Mouse (Mus musculus): ENCODE data around the gene Dkkl1.
"Not testable (repeated sequence)": the region's sequence is repeated elsewhere in the genome, so short reads cannot be mapped to it uniquely, and the experiment has no call there.

Gene Dkkl1

GRCm38 (mm10) chr7:45211851-45212251 lies at the start of gene Dkkl1:
Dkkl1 (minus strand) TSS chr7:45212147.
- DNase-seq (ENCODE audit: low spot score in 2 of 2), result no peak

- DNase-seq (ENCODE audit: low spot score in 2 of 2), result no peak
Measured at GRCm38 (mm10) chr7:45259281-45259680, 47.3 kb upstream of the Dkkl1 start.

DNA sequence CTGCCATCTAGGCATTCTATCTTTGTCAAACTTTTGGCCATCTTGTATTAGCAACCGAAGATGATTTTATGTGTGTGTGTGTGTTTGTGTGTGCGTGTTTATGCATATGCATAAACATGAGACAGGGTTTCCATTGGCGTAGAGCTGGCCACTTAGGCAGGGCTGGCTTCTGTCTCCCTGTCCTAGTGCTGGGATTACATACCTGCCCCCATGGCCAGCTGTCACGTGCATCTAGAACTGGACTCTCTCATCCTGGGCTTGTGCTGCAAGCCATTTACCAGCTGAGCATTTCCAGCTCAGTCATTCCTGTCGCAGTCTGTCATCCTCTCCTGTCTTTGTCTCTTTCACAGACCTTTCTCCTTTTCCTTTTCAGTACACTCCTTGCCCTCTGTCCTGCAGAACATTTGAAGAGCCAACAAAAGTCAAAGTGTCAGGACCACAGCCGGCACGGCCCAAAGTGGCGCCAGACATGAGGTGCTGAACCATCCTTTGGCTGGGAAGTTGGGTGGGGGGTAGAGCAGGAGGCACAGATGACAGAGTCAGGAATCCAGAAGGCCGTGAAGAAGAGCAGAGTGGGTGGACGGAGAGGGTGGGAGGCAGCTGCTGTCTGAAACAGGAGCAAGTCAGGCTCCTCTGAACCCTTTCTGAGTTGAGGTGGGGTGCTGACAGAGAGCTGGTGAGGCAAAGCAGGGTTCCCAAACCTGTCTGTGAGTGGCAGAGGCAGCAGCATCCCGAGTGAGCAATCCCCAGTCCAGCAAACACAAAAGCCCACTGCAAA lies 45.3 kb upstream of the Dkkl1 start:
- peak in 1 of 2 experiments; percentile 57 for DNase-seq (ENCODE audit: low spot score in 2 of 2)

DNA sequence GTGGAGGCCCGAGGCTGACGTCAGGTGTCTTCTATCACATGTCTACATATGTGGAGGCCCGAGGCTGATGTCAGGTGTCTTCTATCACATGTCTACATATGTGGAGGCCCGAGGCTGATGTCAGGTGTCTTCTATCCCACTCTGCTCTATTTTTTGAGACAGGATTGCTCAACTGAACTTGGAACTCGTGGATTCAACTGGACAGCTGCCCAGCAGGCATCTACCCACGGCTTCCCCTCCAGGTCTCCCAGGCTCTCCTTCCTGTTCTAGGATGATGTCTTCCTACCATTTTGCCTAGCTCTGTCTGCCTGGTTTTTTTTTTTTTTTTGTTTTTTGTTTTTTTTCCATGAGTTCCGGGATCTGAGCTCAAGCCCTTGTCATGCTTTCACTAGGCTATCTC lies 43.9 kb upstream of the Dkkl1 start:
- DNase-seq (ENCODE audit: low spot score in 2 of 2), result not testable (repeated sequence)

- no peak for DNase-seq (ENCODE audit: low spot score in 2 of 2)
Measured at GRCm38 (mm10) chr7:45253806-45254205, 41.9 kb upstream of the Dkkl1 start.

- no peak for DNase-seq (ENCODE audit: low spot score in 2 of 2)
Measured at GRCm38 (mm10) chr7:45247666-45248065, 35.7 kb upstream of the Dkkl1 start.

- DNase-seq (ENCODE audit: low spot score in 2 of 2), result no peak
Measured at GRCm38 (mm10) chr7:45241389-45241749, 29.4 kb upstream of the Dkkl1 start.

DNA sequence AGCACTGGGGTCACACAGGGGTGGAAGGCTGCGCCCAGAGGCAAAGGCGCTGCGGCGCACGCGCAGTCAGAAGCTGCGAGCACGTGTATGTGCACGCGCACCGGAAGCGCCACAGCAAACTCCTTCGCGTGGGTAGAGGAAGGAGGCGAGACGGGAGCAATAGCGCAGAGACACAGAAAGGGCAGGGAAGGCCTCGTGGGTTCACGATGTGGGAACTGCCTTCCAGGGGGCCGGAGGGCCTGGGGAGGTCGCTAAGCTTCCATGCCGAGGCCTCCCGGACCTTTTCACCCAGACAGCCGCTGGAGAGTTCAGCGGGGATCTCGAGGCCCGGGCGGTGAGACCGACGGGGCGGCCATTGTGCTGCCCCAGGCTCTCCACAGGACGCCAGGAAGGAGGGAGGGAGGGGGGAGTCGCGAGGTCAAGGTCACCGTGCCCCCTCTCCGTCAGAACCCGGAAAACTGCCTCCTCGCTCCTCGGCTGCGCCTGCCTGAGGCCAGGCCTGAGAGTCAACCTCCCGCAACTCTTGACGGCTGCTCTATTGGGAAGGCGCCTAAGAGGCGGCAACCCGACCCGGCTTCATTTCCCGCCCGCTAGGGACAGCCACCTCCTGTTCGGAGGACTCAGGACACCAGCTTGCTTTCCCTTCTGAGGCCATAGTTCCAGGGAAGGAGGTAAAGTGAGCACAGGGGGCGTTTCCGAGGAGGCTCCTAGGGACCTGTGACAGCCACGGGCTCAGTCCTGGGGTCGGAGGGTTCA lies 28.9 kb upstream of the Dkkl1 start, which contains the start of gene Slc6a16:
TSS of gene Slc6a16 (plus strand) at position 453 of the 756 bp plus-strand sequence.
- DNase-seq (ENCODE audit: low spot score in 2 of 2), result peak; percentile 80 to 82

- no peak for DNase-seq (ENCODE audit: low spot score in 2 of 2)
Measured at GRCm38 (mm10) chr7:45240109-45240508, 28.2 kb upstream of the Dkkl1 start.

DNA sequence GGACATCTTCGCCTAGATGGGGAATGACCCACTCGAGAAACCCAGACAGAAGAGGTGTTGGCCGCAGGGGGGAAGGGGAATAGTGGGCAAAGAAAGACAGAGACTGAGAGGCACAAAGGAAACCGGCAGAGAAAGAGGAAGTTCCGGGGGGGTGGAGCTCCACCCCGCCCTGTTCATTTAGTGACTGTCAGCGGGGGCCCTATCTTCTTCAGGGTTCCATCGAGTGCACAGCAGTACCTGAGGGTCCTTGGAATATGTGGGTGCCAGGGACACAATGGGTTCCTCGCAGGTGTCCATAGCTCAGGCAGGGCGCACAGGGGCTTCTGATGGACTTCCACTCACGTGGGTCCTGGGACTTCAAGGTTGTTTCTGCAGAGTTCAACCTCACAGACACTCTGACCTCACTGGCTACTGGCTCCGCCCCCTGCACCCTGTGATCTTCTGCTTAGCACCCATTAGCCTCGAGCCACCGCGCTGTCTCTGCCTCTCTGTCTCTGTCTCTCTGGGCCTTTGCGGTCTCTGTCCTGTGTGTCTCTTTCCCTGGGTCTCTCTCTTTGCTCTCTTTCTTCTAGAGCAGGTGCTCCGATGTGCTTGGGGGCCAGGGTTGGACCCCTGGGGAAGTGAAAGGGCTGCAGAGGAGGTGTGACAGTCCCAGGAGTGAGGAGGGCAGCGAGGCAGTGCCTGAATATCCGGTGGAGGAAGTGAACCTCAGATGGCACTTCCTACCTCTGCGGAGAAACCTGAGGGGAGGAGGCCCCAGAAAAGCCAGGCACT lies 27.0 kb upstream of the Dkkl1 start, which contains the start of gene Cd37:
TSS of gene Cd37 (minus strand) at position 393 of the 774 bp plus-strand sequence.
- no peak for DNase-seq (ENCODE audit: low spot score in 2 of 2)

DNA sequence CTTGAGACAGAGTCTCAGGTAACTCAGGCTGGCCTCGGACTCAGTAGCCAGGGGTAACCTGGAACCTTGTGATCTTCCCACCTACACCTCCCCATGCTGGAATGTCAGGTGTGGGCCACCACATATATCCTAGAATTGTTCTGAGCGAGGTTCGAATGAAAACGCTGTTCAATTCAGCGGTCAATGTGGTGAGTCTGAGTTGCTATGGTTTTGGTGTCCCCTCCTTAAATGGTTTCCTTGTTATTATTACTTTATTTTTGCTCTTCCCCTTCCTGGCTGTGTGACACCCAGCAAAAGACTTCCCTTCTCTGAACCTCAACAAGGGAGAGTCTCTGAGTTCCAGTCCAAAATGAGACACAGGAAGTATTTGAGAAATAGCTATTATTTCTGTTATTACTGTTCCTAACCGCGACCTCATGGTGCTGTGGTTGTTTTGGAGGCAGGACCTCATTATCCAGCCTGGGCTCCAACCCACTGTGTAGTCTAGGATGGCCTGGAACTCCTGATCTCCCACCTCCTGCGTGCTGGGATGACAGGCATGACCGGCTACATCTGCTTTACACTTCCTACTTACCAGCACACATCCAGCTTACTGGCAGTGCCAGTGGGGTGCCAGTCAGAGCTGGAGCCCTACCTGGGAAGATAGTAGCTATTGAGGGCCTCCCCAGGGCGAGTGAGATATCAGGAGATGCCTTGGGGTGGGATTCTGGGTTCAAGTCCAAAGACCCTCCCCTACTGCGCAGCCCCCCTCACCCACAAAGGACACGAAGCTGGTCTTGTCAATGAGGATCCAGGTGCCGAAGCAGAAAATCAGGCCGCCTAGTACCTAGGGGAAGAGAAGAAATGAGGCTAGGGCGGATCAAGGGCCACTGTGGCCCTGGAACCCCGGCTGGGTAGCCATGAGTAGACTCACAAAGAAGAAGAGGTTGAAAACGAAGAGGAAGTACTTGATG lies 26.1 kb upstream of the Dkkl1 start:
- no peak for DNase-seq (ENCODE audit: low spot score in 2 of 2)

DNA sequence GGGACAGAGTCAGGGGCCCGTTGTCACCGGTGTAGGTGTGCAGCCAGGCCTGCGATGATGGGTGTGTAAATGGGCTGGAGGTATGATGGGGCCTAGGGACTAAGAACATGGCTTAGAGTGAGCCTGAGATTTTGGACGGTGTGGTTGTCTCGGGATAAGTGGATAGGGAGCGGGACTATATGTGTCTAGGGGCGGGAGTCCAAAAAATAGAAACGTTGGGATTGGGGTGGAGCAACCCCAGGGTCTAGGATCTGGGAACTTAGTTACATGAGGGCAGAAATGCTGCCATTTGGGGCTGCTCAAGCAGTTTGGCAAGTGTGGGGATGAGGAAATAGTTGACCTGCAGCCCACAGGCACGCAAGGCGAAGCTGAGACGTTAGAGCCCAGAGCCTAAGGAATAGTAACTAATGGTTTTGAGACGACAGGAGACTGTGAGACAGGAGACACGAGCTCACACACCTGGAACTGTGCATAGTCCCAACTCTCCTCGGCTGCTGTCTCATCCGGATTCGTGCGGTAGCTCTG lies 23.8 kb upstream of the Dkkl1 start:
- no peak for DNase-seq (ENCODE audit: low spot score in 2 of 2)

DNA sequence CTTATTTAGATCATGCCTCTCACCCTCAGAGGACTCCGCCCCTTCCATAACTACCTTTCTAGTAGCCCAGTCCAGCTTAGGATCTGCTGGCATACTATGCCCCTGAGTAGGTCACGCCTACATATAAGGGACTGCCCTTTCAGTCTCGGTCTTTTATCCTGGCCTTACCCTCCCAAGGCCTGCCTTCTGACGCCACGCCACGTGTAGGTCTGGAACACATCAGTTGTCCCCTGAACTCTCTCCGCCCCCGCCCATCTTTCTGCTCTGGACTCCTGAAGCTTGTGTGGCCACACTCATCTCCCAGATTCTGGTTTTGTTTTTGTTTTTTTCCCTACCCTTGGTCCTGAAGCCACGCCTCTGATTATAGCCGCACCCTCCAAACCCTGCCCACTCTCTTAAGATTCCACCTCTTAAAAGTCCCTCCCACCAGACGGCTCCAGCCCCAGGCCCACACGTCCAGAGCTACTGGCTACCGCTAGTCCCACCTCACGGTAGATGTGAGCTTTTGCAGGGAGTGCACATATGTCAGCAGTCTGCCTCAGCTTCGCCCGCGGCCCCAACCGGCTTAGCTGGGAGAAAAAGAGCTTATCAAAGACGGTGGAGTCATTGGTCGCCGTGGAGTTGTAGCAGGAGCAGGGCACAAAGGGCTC lies 23.1 kb upstream of the Dkkl1 start:
- peak in 1 of 2 experiments; percentile 27 for DNase-seq (ENCODE audit: low spot score in 2 of 2)

- DNase-seq (ENCODE audit: low spot score in 2 of 2), result no peak
Measured at GRCm38 (mm10) chr7:45234333-45234841, 22.4 kb upstream of the Dkkl1 start.

DNA sequence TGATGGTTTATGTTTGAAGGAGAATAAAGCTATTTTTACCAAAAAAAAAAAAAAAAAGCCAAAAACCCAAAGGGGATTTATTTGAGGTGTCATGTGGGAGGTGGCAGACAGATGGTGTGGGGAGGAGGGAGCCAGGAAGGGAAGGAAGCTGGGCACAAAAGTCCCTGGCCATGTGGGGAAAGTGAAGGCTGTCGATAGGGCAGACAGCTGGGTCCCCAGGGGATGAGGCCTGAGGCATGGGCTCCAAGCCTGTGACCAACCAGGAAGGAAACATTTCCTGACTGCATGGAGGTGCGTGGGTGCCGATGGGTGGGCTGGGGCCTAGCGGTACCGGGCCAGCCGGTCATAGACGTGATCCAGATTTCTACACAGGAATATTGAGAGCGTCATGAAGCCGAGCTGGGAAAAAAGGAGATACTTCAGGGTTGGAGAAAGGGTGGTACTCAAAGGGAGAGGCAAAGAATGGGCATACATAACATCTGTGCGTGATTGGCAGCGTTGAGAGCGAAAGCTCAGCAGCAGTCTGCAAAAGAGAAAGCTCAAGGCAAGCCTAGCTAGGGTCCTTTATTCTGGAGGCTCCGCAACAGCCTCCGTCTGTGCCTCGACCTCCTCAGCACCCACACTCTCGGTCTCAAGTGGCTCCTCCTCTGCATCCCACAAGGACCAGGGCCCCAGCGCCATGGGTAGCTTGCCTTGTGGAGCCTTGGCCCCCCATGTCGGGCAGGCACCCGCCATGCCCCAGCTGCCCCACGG lies 21.8 kb upstream of the Dkkl1 start:
- peak; percentile 75 to 88 for DNase-seq (ENCODE audit: low spot score in 2 of 2)

GRCm38 (mm10) chr7:45232716-45233465 lies 20.9 kb upstream of the Dkkl1 start:
- DNase-seq (ENCODE audit: low spot score in 2 of 2), result peak in 1 of 2 experiments; percentile 61

DNA sequence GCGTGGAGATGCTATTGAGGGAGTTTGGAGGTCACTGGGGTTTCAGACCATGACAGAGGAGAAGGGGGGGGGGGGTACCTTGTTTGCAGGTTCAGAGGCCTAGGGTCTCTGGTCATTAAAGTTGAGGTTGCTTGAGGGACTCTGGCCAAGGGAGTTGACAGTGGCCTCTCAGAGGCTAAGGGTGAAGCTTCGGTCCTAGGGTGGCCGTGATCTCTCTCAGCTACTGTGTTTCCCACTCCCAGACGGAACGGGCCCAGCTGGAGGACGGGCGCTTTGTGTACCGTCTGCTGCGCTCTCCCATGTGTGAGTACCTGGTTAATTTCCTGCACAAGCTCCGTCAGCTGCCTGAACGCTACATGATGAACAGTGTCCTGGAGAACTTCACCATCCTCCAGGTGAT lies 20.0 kb upstream of the Dkkl1 start:
- DNase-seq (ENCODE audit: low spot score in 2 of 2), result no peak

GRCm38 (mm10) chr7:45231192-45231591 lies 19.2 kb upstream of the Dkkl1 start:
- no peak for DNase-seq (ENCODE audit: low spot score in 2 of 2)

Measured in right cerebral cortex, postnatal 10 days (tissue).